Comparison of ENCODE assay signal across 41 mouse cellular contexts in the genomic region with DNA sequence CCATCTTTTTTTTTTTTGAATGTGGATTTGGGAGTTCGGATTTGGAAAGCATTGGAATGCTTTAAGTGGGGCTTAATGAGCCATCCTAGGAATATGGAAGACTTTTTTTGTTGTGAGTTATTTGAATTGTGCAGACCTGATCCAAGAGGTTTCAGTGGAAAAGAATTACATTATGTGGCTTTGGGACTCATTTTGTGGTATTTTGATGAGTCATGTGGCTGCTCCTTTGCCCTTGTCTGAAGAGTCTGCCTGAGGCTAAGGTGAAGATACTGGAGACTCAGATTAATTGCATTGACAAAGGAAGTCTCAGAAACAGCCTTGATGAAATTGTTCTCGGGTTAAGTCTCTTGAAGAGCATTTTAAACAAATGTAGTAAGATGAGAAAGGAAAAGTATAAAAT. TPM values are rescaled to one million over a fixed set of nuclear protein-coding genes. Genes with fewer than 3 reads are reported as not detected.
"Had no signal": no experiment of that assay in that cellular context is flagged by ENCODE, and none has a peak within 500 bp of the region (broad histone marks: within the 10 kb centered on the region; RNA-seq: fewer than 3 reads in every experiment).

No protein-coding gene starts in this region.

- H3K9me3 ChIP-seq: heart, embryonic 10.5 days; heart, embryonic 12.5 days; hindbrain, embryonic 10.5 days; hindbrain, embryonic 12.5 days; intestine, embryonic 15.5 days; kidney, embryonic 15.5 days; limb, embryonic 13.5 days; limb, embryonic 15.5 days; liver, embryonic 12.5 days had no signal

- H3K27ac ChIP-seq: heart, adult 2 months; heart, embryonic 10.5 days; hindbrain, embryonic 10.5 days; hindbrain, embryonic 12.5 days; hindbrain, embryonic 14.5 days; intestine, embryonic 15.5 days; kidney, embryonic 15.5 days; kidney, postnatal 0 days; layer of hippocampus, adult 2 months; limb, embryonic 13.5 days; limb, embryonic 15.5 days; liver, embryonic 12.5 days; liver, embryonic 14.5 days had no signal

- H3K4me3 ChIP-seq: heart, adult 2 months; heart, embryonic 10.5 days; heart, embryonic 12.5 days; hindbrain, embryonic 10.5 days; hindbrain, embryonic 12.5 days; intestine, embryonic 15.5 days; kidney, embryonic 15.5 days; layer of hippocampus, adult 2 months; limb, embryonic 13.5 days; limb, embryonic 15.5 days; liver, embryonic 12.5 days had no signal

- H3K9ac ChIP-seq: heart, embryonic 12.5 days; hindbrain, embryonic 12.5 days; hindbrain, embryonic 14.5 days; intestine, embryonic 15.5 days; kidney, embryonic 15.5 days; limb, embryonic 13.5 days; limb, embryonic 15.5 days; liver, embryonic 12.5 days; liver, embryonic 14.5 days had no signal

- ATAC-seq: hindbrain, embryonic 16.5 days; inflammation-experienced regulatory T-cells, adult 6 months; intestine, embryonic 15.5 days; liver, embryonic 12.5 days had no signal

- H3K4me1 ChIP-seq: heart, embryonic 10.5 days; heart, embryonic 12.5 days; hindbrain, embryonic 10.5 days; hindbrain, embryonic 12.5 days; intestine, embryonic 15.5 days; kidney, embryonic 15.5 days; limb, embryonic 13.5 days; limb, embryonic 15.5 days; liver, embryonic 12.5 days had no signal

- H3K36me3 ChIP-seq: heart, embryonic 10.5 days; heart, embryonic 12.5 days; hindbrain, embryonic 10.5 days; hindbrain, embryonic 12.5 days; intestine, embryonic 15.5 days; kidney, embryonic 15.5 days; limb, embryonic 13.5 days; limb, embryonic 15.5 days; liver, embryonic 12.5 days had no signal

- DNase-seq: gastrocnemius, postnatal 14 days; gastrocnemius, postnatal 36 days; heart, adult 11 months; heart, adult 2 months; heart, postnatal 10 days; heart, postnatal 4 days; kidney, adult 11 months; kidney, adult 2 months; kidney, adult 9 months; kidney, postnatal 14 days; kidney, postnatal 36 days; layer of hippocampus, postnatal 36 days; left cerebral cortex, postnatal 4 days had no signal

- H3K27me3 ChIP-seq: hindbrain, embryonic 12.5 days; intestine, embryonic 15.5 days; kidney, embryonic 15.5 days; limb, embryonic 13.5 days; limb, embryonic 15.5 days; liver, embryonic 12.5 days had no signal

- H3K4me2 ChIP-seq: heart, embryonic 12.5 days; hindbrain, embryonic 12.5 days; hindbrain, embryonic 14.5 days; intestine, embryonic 15.5 days; kidney, embryonic 15.5 days; limb, embryonic 13.5 days; limb, embryonic 15.5 days; liver, embryonic 12.5 days had no signal

RNA-seq across cellular contexts. Expression of a gene that starts 4.3 kb away (rescaled TPM):
- total RNA-seq: gastrocnemius, adult 18-20 months; gastrocnemius, adult 8-10 months; gastrocnemius, postnatal 14 days; gastrocnemius, postnatal 36 days; heart, adult 2 months; heart, postnatal 10 days; heart, postnatal 25 days; heart, postnatal 4 days; layer of hippocampus, adult 2 months; layer of hippocampus, postnatal 10 days; layer of hippocampus, postnatal 36 days; left cerebral cortex, adult 18-20 months; left cerebral cortex, adult 8-10 months; left cerebral cortex, postnatal 25 days; left cerebral cortex, postnatal 4 days; liver, adult 2 months had no signal
- polyA plus RNA-seq: gonadal fat pad, adult 2 months; heart, adult 2 months; heart, embryonic 10.5 days; heart, embryonic 12.5 days; heart, embryonic 14.5 days; heart, embryonic 16.5 days; hindbrain, embryonic 10.5 days; hindbrain, embryonic 12.5 days; hindbrain, embryonic 14.5 days; hindbrain, embryonic 16.5 days; inflammation-experienced regulatory T-cells, adult 6 months; intestine, embryonic 15.5 days; kidney, adult 2 months; kidney, embryonic 15.5 days; kidney, postnatal 0 days; limb, embryonic 11.5 days; limb, embryonic 13.5 days; limb, embryonic 15.5 days; liver, adult 2 months; liver, embryonic 12.5 days; liver, embryonic 14.5 days; liver, embryonic 16.5 days had no signal

RNA-seq across cellular contexts. Expression of a gene that starts 12.1 kb away (rescaled TPM):
- total RNA-seq: gastrocnemius, adult 18-20 months; gastrocnemius, adult 8-10 months; gastrocnemius, postnatal 14 days; gastrocnemius, postnatal 36 days; heart, adult 2 months; heart, postnatal 10 days; heart, postnatal 25 days; heart, postnatal 4 days; layer of hippocampus, adult 2 months; layer of hippocampus, postnatal 10 days; layer of hippocampus, postnatal 36 days; left cerebral cortex, adult 18-20 months; left cerebral cortex, adult 8-10 months; left cerebral cortex, postnatal 25 days; left cerebral cortex, postnatal 4 days; liver, adult 2 months had no signal
- polyA plus RNA-seq: gonadal fat pad, adult 2 months; heart, adult 2 months; heart, embryonic 10.5 days; heart, embryonic 12.5 days; heart, embryonic 14.5 days; heart, embryonic 16.5 days; hindbrain, embryonic 10.5 days; hindbrain, embryonic 12.5 days; hindbrain, embryonic 14.5 days; hindbrain, embryonic 16.5 days; inflammation-experienced regulatory T-cells, adult 6 months; intestine, embryonic 15.5 days; kidney, adult 2 months; kidney, embryonic 15.5 days; kidney, postnatal 0 days; limb, embryonic 11.5 days; limb, embryonic 13.5 days; limb, embryonic 15.5 days; liver, adult 2 months; liver, embryonic 12.5 days; liver, embryonic 14.5 days; liver, embryonic 16.5 days had no signal

RNA-seq across cellular contexts. Expression of a gene that starts 16.6 kb away (rescaled TPM):
- total RNA-seq: gastrocnemius, adult 18-20 months; gastrocnemius, adult 8-10 months; gastrocnemius, postnatal 14 days; gastrocnemius, postnatal 36 days; heart, adult 2 months; heart, postnatal 10 days; heart, postnatal 25 days; heart, postnatal 4 days; layer of hippocampus, adult 2 months; layer of hippocampus, postnatal 10 days; layer of hippocampus, postnatal 36 days; left cerebral cortex, adult 18-20 months; left cerebral cortex, adult 8-10 months; left cerebral cortex, postnatal 25 days; left cerebral cortex, postnatal 4 days; liver, adult 2 months had no signal
- polyA plus RNA-seq: gonadal fat pad, adult 2 months; heart, adult 2 months; heart, embryonic 10.5 days; heart, embryonic 12.5 days; heart, embryonic 14.5 days; heart, embryonic 16.5 days; hindbrain, embryonic 10.5 days; hindbrain, embryonic 12.5 days; hindbrain, embryonic 14.5 days; hindbrain, embryonic 16.5 days; inflammation-experienced regulatory T-cells, adult 6 months; intestine, embryonic 15.5 days; kidney, adult 2 months; kidney, embryonic 15.5 days; kidney, postnatal 0 days; limb, embryonic 11.5 days; limb, embryonic 13.5 days; limb, embryonic 15.5 days; liver, adult 2 months; liver, embryonic 12.5 days; liver, embryonic 14.5 days; liver, embryonic 16.5 days had no signal

RNA-seq across cellular contexts. Expression of a gene that starts 24.9 kb away (rescaled TPM):
- total RNA-seq: gastrocnemius, adult 18-20 months; gastrocnemius, adult 8-10 months; gastrocnemius, postnatal 14 days; gastrocnemius, postnatal 36 days; heart, adult 2 months; heart, postnatal 10 days; heart, postnatal 25 days; heart, postnatal 4 days; layer of hippocampus, adult 2 months; layer of hippocampus, postnatal 10 days; layer of hippocampus, postnatal 36 days; left cerebral cortex, adult 18-20 months; left cerebral cortex, adult 8-10 months; left cerebral cortex, postnatal 25 days; left cerebral cortex, postnatal 4 days; liver, adult 2 months had no signal
- polyA plus RNA-seq: gonadal fat pad, adult 2 months; heart, adult 2 months; heart, embryonic 10.5 days; heart, embryonic 12.5 days; heart, embryonic 14.5 days; heart, embryonic 16.5 days; hindbrain, embryonic 10.5 days; hindbrain, embryonic 12.5 days; hindbrain, embryonic 14.5 days; hindbrain, embryonic 16.5 days; inflammation-experienced regulatory T-cells, adult 6 months; intestine, embryonic 15.5 days; kidney, adult 2 months; kidney, embryonic 15.5 days; kidney, postnatal 0 days; limb, embryonic 11.5 days; limb, embryonic 13.5 days; limb, embryonic 15.5 days; liver, adult 2 months; liver, embryonic 12.5 days; liver, embryonic 14.5 days; liver, embryonic 16.5 days had no signal

RNA-seq across cellular contexts. Expression of a gene that starts 30.3 kb away (rescaled TPM):
- total RNA-seq: gastrocnemius, adult 18-20 months; gastrocnemius, adult 8-10 months; gastrocnemius, postnatal 14 days; gastrocnemius, postnatal 36 days; heart, adult 2 months; heart, postnatal 10 days; heart, postnatal 25 days; heart, postnatal 4 days; layer of hippocampus, adult 2 months; layer of hippocampus, postnatal 10 days; layer of hippocampus, postnatal 36 days; left cerebral cortex, adult 18-20 months; left cerebral cortex, adult 8-10 months; left cerebral cortex, postnatal 25 days; left cerebral cortex, postnatal 4 days; liver, adult 2 months had no signal
- polyA plus RNA-seq: gonadal fat pad, adult 2 months; heart, adult 2 months; heart, embryonic 10.5 days; heart, embryonic 12.5 days; heart, embryonic 14.5 days; heart, embryonic 16.5 days; hindbrain, embryonic 10.5 days; hindbrain, embryonic 12.5 days; hindbrain, embryonic 14.5 days; hindbrain, embryonic 16.5 days; inflammation-experienced regulatory T-cells, adult 6 months; intestine, embryonic 15.5 days; kidney, adult 2 months; kidney, embryonic 15.5 days; kidney, postnatal 0 days; limb, embryonic 11.5 days; limb, embryonic 13.5 days; limb, embryonic 15.5 days; liver, adult 2 months; liver, embryonic 12.5 days; liver, embryonic 14.5 days; liver, embryonic 16.5 days had no signal
